Mouse (Mus musculus) CD4-positive naive resting alpha-beta T cell, adult 57 days (primary cell): ENCODE data around the gene Krt71. TPM values are rescaled to one million over a fixed set of nuclear protein-coding genes. Genes with fewer than 3 reads are reported as not detected.

Experiments used
- total RNA-seq: library from RNA; stranded (reverse); gene quantifications from one replicate; pipeline ENCODE4 v1.2.4, GENCODE M21; 2023

Gene Krt71
- total RNA-seq = not detected

GRCm38 (mm10) chr15:101742711-101743110 is at the start of gene Krt71:
TSS of gene Krt71 (minus strand) at chr15:101743109.

DNA sequence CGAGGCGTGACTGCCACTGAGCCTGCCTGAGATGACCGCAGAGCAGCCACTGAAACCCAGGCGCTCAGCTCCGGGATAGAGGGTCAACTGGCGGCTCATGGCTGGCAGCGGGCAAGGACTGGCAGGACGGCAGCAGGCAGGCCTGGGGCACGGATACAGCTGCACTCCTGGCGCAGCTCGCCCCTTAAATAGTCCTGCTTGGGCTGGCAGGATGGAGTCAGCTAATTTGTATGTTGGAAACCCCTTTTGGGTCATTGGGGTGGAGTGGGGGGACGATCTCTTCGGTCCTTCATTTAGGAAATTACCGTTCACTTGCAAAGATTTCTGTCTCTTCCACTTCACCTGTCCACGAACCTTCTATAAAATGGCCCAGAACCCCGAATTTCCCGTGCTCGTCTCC is 43.5 kb upstream of the Krt71 start, which contains the start of gene Krt72:
Gene Krt72 (minus strand): TSS at position 101 of the 400 bp plus-strand sequence.

GRCm38 (mm10) chr15:101712720-101713119 is 30.2 kb downstream of the Krt71 start, which contains the start of gene Krt5:
TSS of gene Krt5 (minus strand) at chr15:101712898.

GRCm38 (mm10) chr15:101694207-101694606 is 48.7 kb downstream of the Krt71 start, which contains the start of gene Krt6a:
TSS of gene Krt6a (minus strand) at chr15:101694307.

Other genes with a start within 250 kb of the Krt71 start
- gene Gm49425, start 225.8 kb downstream of the Krt71 start, total RNA-seq = not detected
- not detected for gene Krt84, start 210.3 kb downstream of the Krt71 start, total RNA-seq
- not detected for gene Krt82, start 192.4 kb downstream of the Krt71 start, total RNA-seq
- gene Krt90, start 180.2 kb downstream of the Krt71 start, total RNA-seq = not detected
- not detected for gene Krt75, start 169.2 kb downstream of the Krt71 start, total RNA-seq
- not detected for gene Gm5414, start 114.9 kb downstream of the Krt71 start, total RNA-seq
- gene Gm5478, start 95.7 kb downstream of the Krt71 start, total RNA-seq = not detected
- not detected for gene Krt6b, start 62.8 kb downstream of the Krt71 start, total RNA-seq
- gene Krt6a, start 48.8 kb downstream of the Krt71 start, total RNA-seq = not detected
- gene Krt5, start 30.2 kb downstream of the Krt71 start, total RNA-seq = 0.50 TPM
- gene Krt72, start 43.4 kb upstream of the Krt71 start, total RNA-seq = not detected
- not detected for gene Krt73, start 59.2 kb upstream of the Krt71 start, total RNA-seq
- gene Krt2, start 75.1 kb upstream of the Krt71 start, total RNA-seq = not detected
- gene Krt1, start 107.7 kb upstream of the Krt71 start, total RNA-seq = 0.38 TPM
- not detected for gene Krt77, start 126.6 kb upstream of the Krt71 start, total RNA-seq
- gene Krt76, start 149.8 kb upstream of the Krt71 start, total RNA-seq = not detected
- gene Krt4, start 181.6 kb upstream of the Krt71 start, total RNA-seq = not detected
- gene Krt79, start 197.2 kb upstream of the Krt71 start, total RNA-seq = not detected
- gene Krt78, start 211.2 kb upstream of the Krt71 start, total RNA-seq = not detected